Mouse (Mus musculus): ENCODE results near the gene AI837181. TPM values are rescaled to one million over a fixed set of nuclear protein-coding genes. Genes with fewer than 3 reads are reported as not detected.
A peak's percentile ranks its signal among the peaks of the same experiment; 100 is the strongest.

The AI837181 gene
- total RNA-seq, 2 experiments from 2014 or later, result 35.2 to 35.3 TPM

DNA sequence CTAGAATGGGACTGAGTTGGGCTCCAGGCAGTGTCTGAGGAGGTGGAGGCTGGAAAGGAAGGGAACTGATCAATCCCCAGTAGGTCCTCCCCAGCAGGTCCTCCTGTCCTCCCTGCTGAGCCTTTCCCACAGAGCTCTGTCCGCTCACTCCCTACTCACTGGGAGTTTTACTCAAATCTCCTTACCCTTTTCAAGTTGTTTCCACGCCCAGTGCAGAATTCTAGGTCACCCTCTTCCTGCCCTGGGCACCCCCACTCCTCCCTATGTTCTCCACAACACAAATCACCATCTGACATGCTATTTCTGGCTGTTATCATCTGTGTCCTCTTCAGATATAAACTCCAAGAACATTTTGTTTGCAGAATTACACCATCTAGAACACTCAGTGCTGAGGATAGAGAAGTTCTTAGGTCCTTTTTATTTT lies 10.4 kb upstream of the AI837181 start:
- DNase-seq, result no peak

- no peak for DNase-seq
These were observed 6.0 kb upstream of the AI837181 start for GRCm38 (mm10) chr19:5418750-5419466.

DNA sequence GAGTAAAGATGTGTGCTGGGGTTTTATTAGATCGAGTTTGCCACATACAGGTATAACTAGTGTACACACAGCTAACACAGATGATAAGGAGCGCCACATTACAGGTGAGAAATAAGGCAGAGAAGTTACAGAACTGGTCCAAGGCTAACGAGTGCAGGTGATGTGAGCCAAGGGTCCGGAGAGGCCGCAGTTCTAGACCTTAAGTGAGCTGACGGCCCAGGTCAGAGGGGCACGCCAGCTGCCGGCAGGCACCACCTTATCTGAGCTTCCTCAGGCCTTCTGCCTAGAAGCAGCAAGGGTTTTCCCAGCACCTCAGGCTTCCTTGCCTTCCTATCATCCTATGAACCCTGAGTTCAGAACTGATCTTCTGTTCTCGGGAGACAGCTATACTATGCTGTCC lies 5.3 kb upstream of the AI837181 start:
- DNase-seq, result no peak

GRCm38 (mm10) chr19:5420579-5420978 lies 4.4 kb upstream of the AI837181 start:
- no peak for DNase-seq

DNA sequence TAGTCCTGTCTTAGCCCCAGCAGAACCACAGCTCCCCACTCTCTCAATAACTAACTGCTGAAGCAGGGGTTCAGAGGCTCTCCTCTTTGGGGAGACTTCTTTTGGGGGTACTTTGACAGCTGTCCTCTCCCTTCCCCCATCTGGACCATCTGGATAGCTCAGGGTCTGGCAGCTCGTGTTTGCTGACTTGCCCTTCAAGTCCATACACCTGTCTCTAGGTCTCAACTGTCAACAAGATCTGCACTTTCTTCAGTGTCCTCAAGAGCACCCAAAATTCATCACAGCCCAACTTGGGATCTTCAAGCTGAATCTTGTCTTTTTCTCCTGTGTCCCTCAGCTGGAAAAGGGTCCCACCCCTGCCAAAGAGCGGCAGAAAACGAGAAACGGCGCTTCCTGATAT lies 3.2 kb upstream of the AI837181 start:
- no peak for DNase-seq

GRCm38 (mm10) chr19:5422267-5422666 lies 2.7 kb upstream of the AI837181 start:
- DNase-seq, result no peak

DNA sequence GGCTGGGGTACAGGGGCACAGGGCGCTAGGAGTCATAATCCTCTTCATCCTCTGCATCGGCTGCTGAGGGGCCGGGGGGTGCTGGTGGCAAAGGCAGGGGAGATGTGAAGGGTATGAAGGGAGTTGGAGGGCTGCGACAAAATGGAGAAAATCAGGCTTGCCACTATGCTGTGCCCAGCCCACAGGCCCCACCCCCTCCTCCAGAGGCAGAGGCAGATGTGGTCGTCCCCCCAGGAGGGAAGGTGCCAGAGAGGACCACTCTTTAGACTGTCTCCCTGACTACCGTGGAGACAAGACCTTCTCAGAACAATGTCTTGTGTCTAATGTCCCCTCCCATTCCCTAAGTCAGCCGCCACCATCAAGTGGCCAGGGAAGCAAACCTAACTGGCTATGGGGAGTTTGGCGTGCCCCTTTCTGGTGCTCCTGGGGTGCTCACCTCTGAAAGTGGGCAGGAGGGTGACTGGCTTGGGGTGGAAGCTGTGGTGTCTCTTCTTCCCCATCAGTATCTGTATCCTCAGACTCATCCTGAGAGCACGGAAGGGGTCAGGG lies 2.0 kb upstream of the AI837181 start:
- no peak for DNase-seq

- DNase-seq, result no peak
These were observed 1.4 kb upstream of the AI837181 start for GRCm38 (mm10) chr19:5423561-5423960.

GRCm38 (mm10) chr19:5424092-5424781 lies 707 bp upstream of the AI837181 start:
- DNase-seq, result peak; percentile 76

- no peak for DNase-seq
These were observed 1.1 kb downstream of the AI837181 start for GRCm38 (mm10) chr19:5425906-5426565.

GRCm38 (mm10) chr19:5426640-5427290 lies 1.8 kb downstream of the AI837181 start:
- DNase-seq, result no peak

DNA sequence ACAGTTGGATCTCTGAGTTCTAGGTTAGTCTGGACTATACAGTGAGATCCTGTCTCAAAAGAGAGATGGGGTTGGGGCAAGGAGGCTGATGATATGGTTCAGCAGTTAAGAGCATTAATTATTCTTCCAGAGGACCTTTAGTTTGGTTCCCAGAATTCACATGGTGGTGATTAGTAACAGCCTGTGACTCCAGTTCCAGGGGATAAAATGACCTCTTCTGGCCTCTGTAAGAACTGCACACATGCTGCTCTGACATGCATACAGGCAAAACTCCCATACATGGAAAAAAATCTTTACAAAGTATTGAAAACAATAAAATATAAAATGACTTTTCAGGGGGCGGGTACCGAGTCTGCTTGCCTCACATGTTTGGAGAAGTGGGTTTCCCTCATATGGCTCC lies 3.1 kb downstream of the AI837181 start:
- peak; percentile 55 for DNase-seq

- no peak for DNase-seq
These were observed 4.3 kb downstream of the AI837181 start for GRCm38 (mm10) chr19:5429219-5429618.

GRCm38 (mm10) chr19:5429806-5430205 lies 4.9 kb downstream of the AI837181 start:
- peak; percentile 69 for DNase-seq

GRCm38 (mm10) chr19:5430408-5430807 lies 5.5 kb downstream of the AI837181 start:
- no peak for DNase-seq

DNA sequence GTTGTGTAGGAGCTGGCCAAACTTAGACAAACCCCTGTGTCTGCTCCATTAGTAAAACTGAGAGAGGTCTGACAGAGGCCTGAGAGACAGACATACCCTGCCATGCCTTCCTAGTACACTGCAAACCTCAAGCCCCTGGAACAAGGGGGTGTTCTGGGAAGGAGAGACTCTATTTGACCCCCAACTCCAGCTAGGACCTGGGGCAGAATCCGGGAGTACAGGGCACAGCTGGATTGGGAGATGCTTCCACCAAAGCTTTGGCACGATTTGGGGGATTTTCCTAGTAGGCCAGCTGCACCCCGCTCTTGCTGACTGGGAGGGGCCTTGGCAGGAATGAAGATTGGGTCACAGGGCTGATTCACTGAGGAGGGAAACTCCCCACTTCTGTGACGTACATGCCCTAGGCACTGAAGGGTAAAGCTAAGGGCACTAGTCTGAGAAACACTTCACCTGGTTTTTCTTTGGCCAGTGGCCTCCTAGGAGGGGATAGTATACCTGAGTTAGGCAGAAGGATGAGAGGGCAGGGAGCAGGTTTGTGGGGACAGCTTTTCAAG lies 7.0 kb downstream of the AI837181 start:
- DNase-seq, result no peak

DNA sequence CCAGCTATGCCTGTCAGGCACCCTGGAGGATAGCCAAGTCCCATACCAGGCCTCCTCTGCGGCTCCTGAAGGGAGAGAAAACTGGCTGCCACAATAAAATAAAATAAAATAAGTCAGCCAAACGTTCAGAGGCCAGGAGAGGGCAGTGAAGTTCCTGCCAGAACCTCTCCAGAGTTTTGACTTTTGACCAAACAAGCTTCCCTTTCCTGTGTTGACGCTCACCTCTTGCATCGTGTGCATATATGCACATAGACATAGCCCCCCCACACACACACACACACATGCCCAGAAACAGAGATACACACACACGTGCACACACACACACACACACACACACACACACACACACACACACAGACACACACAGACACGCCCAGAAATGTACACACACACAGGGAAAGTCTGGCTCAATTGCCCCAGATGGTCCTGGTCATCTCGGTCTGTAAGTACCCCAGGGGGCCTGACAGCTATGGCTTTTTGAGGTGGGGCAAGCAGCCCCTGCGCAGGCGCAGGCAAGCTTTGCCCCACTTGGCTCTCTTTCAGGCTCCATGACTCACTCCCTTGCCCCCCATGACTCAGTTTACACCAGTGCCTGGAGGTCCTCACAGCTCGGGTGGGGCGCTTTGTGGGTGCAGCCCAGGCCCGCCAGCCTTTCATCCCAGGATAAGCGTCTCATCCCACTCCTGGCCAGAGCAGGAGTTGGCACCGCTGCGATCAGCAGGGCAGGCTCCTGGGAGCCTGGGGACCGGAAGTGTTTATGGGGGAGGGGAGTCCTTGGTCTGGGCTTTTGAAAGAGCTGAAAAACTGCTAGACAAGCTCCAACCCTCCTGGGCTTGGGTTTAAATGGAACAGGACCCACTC lies 8.3 kb downstream of the AI837181 start:
- DNase-seq, result peak; percentile 64

GRCm38 (mm10) chr19:5433951-5434350 lies 9.0 kb downstream of the AI837181 start:
- no peak for DNase-seq

GRCm38 (mm10) chr19:5444371-5444908 lies 19.5 kb downstream of the AI837181 start:
- DNase-seq, result no peak

- DNase-seq, result no peak
These were observed 20.0 kb downstream of the AI837181 start for GRCm38 (mm10) chr19:5444954-5445353.

- DNase-seq, result no peak
These were observed 20.8 kb downstream of the AI837181 start for GRCm38 (mm10) chr19:5445747-5446146.
